Mouse (Mus musculus): ENCODE results near the gene Akap12.

DNA sequence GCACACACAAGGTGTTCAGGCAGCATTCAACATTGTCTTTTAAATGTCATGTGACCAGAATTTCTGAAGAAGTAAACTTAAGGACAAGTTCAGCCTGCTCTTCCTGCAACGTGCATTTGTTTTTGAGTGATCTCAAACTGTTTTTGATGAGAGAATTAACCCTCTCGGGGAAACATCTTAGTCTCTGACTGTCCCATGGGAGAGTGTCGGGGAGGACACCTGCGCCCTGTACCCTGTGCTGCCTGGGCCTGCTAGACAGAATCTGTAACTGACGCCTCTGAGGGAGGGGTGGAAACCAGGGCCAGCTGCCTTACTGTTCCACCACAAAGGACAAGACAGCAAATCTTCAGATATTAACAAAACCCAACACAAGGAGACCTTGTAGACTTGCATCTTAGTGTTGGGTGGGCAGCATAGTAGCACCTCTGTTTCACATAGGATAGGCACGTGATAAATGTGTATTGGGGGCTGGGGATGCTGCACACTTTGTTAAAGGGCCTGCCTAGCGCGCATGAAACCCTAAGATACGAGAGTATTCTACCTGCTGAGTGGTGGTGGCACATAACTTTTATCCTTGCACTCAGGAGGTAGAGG lies 4.7 kb upstream of the Akap12 start:
- TF ChIP-seq POLR2A (IDR thresholded peaks at IDR 0.05; ENCODE audit: insufficient read depth, low read length) (no peak), CTCF (IDR thresholded peaks at IDR 0.05; ENCODE audit: low read depth, low read length) (no peak)
